Mouse (Mus musculus): ENCODE measurements around the gene Gramd1b. TPM values are rescaled to one million over a fixed set of nuclear protein-coding genes. Genes with fewer than 3 reads are reported as not detected.

Gramd1b gene
- polyA plus RNA-seq, 1 experiment from 2014 or later, result 2.3 TPM

- no peak for DNase-seq (ENCODE audit: low spot score)
- 91% methylated on average over 5 of the region's 5 CpGs for WGBS
- Histone ChIP-seq H3K27ac (replicated peaks) (no peak overlapping the region), H3K27me3 (ENCODE audit: low read depth, poor library complexity, severe bottlenecking) (no peaks in the 10 kb centered on the region), H3K4me3 (no peak overlapping the region), H3K9me3 (replicated peaks) (no peaks in the 10 kb centered on the region), H3K4me1 (peaks cover 22% of the 10 kb centered on the region), H3K36me3 (no peaks in the 10 kb centered on the region)
Measured at GRCm38 (mm10) chr9:40465596-40465995, 65.6 kb downstream of the Gramd1b start.

GRCm38 (mm10) chr9:40462401-40462800, 68.8 kb downstream of the Gramd1b start:
- whole genome bisulfite sequencing, result 71% methylated on average over 6 of the region's 6 CpGs
- no peak for DNase-seq (ENCODE audit: low spot score)
- Histone ChIP-seq H3K4me1 (peaks cover 28% of the 10 kb centered on the region), H3K36me3 (no peaks in the 10 kb centered on the region), H3K9me3 (replicated peaks) (no peaks in the 10 kb centered on the region), H3K27ac (replicated peaks) (peak overlapping the region; percentile 42; the same call in 1 of the 2 replicates), H3K27me3 (ENCODE audit: low read depth, poor library complexity, severe bottlenecking) (peaks cover 8% of the 10 kb centered on the region), H3K4me3 (no peak overlapping the region)

- H3K4me3 ChIP-seq, result no peak overlapping the region
- WGBS, result 57% methylated on average over 6 of the region's 6 CpGs
- no peak overlapping the region for H3K27ac ChIP-seq (replicated peaks)
- H3K36me3 ChIP-seq, result no peaks in the 10 kb centered on the region
- H3K27me3 ChIP-seq (ENCODE audit: low read depth, poor library complexity, severe bottlenecking), result peaks cover 24% of the 10 kb centered on the region
- DNase-seq (ENCODE audit: low spot score), result no peak
- H3K9me3 ChIP-seq (replicated peaks), result no peaks in the 10 kb centered on the region
- peaks cover 38% of the 10 kb centered on the region for H3K4me1 ChIP-seq
Measured at GRCm38 (mm10) chr9:40460781-40461180, 70.4 kb downstream of the Gramd1b start.

GRCm38 (mm10) chr9:40459304-40460280, 71.6 kb downstream of the Gramd1b start:
- Histone ChIP-seq H3K27ac (replicated peaks) (no peak overlapping the region), H3K27me3 (ENCODE audit: low read depth, poor library complexity, severe bottlenecking) (peaks cover 36% of the 10 kb centered on the region), H3K4me1 (peaks cover 49% of the 10 kb centered on the region), H3K36me3 (no peaks in the 10 kb centered on the region), H3K9me3 (replicated peaks) (no peaks in the 10 kb centered on the region), H3K4me3 (no peak overlapping the region)
- WGBS, result 80% methylated on average over 5 of the region's 5 CpGs
- no peak for DNase-seq (ENCODE audit: low spot score)

- Histone ChIP-seq H3K4me1 (peaks cover 49% of the 10 kb centered on the region), H3K27me3 (ENCODE audit: low read depth, poor library complexity, severe bottlenecking) (peaks cover 44% of the 10 kb centered on the region), H3K9me3 (replicated peaks) (no peaks in the 10 kb centered on the region), H3K36me3 (no peaks in the 10 kb centered on the region), H3K27ac (replicated peaks) (no peak overlapping the region), H3K4me3 (no peak overlapping the region)
- DNase-seq (ENCODE audit: low spot score), result no peak
- WGBS, result 67% methylated on average over 4 of the region's 4 CpGs
Measured at GRCm38 (mm10) chr9:40458559-40459303, 72.5 kb downstream of the Gramd1b start.

- Histone ChIP-seq H3K4me3 (no peak overlapping the region), H3K36me3 (no peaks in the 10 kb centered on the region), H3K4me1 (peaks cover 50% of the 10 kb centered on the region), H3K27me3 (ENCODE audit: low read depth, poor library complexity, severe bottlenecking) (peaks cover 51% of the 10 kb centered on the region), H3K27ac (replicated peaks) (no peak overlapping the region), H3K9me3 (replicated peaks) (no peaks in the 10 kb centered on the region)
- WGBS, result 77% methylated on average over 5 of the region's 5 CpGs
- DNase-seq (ENCODE audit: low spot score), result no peak
Measured at GRCm38 (mm10) chr9:40457448-40457847, 73.7 kb downstream of the Gramd1b start.

- H3K27me3 ChIP-seq (ENCODE audit: low read depth, poor library complexity, severe bottlenecking), result peaks cover 51% of the 10 kb centered on the region
- peak overlapping the region; percentile 76 for H3K27ac ChIP-seq (replicated peaks)
- H3K4me3 ChIP-seq, result peak overlapping the region; percentile 74
- no peaks in the 10 kb centered on the region for H3K36me3 ChIP-seq
- WGBS, result 0% methylated on average over 7 of the region's 7 CpGs
- peak; percentile 57 for DNase-seq (ENCODE audit: low spot score)
- peaks cover 44% of the 10 kb centered on the region for H3K4me1 ChIP-seq
- H3K9me3 ChIP-seq (replicated peaks), result no peaks in the 10 kb centered on the region
Measured at GRCm38 (mm10) chr9:40456191-40456590, 75.0 kb downstream of the Gramd1b start.

- Histone ChIP-seq H3K27ac (replicated peaks) (peak overlapping the region; percentile 76), H3K4me1 (peaks cover 38% of the 10 kb centered on the region), H3K9me3 (replicated peaks) (no peaks in the 10 kb centered on the region), H3K36me3 (no peaks in the 10 kb centered on the region), H3K27me3 (ENCODE audit: low read depth, poor library complexity, severe bottlenecking) (peaks cover 51% of the 10 kb centered on the region), H3K4me3 (peak overlapping the region; percentile 74)
- WGBS, result under 1% methylated on average over 77 of the region's 77 CpGs
- peak; percentile 70 for DNase-seq (ENCODE audit: low spot score)
Measured at GRCm38 (mm10) chr9:40455336-40456185, 75.6 kb downstream of the Gramd1b start.

GRCm38 (mm10) chr9:40455020-40455335, 76.2 kb downstream of the Gramd1b start:
- Histone ChIP-seq H3K36me3 (no peaks in the 10 kb centered on the region), H3K27me3 (ENCODE audit: low read depth, poor library complexity, severe bottlenecking) (peaks cover 51% of the 10 kb centered on the region), H3K4me1 (peaks cover 40% of the 10 kb centered on the region), H3K9me3 (replicated peaks) (no peaks in the 10 kb centered on the region), H3K4me3 (peak overlapping the region; percentile 74), H3K27ac (replicated peaks) (peak overlapping the region; percentile 76)
- WGBS, result 3% methylated on average over 8 of the region's 8 CpGs
- DNase-seq (ENCODE audit: low spot score), result no peak

- no peak for DNase-seq (ENCODE audit: low spot score)
- no peak overlapping the region for H3K4me3 ChIP-seq
- no peaks in the 10 kb centered on the region for H3K9me3 ChIP-seq (replicated peaks)
- peaks cover 51% of the 10 kb centered on the region for H3K27me3 ChIP-seq (ENCODE audit: low read depth, poor library complexity, severe bottlenecking)
- no peak overlapping the region for H3K27ac ChIP-seq (replicated peaks)
- peaks cover 43% of the 10 kb centered on the region for H3K4me1 ChIP-seq
- H3K36me3 ChIP-seq, result no peaks in the 10 kb centered on the region
- 83% methylated on average over 6 of the region's 6 CpGs for WGBS
Measured at GRCm38 (mm10) chr9:40453889-40454288, 77.3 kb downstream of the Gramd1b start.

- WGBS, result 72% methylated on average over 5 of the region's 5 CpGs
- peaks cover 41% of the 10 kb centered on the region for H3K27me3 ChIP-seq (ENCODE audit: low read depth, poor library complexity, severe bottlenecking)
- DNase-seq (ENCODE audit: low spot score), result no peak
- H3K4me3 ChIP-seq, result no peak overlapping the region
- peaks cover 37% of the 10 kb centered on the region for H3K4me1 ChIP-seq
- H3K27ac ChIP-seq (replicated peaks), result no peak overlapping the region
- H3K36me3 ChIP-seq, result no peaks in the 10 kb centered on the region
- H3K9me3 ChIP-seq (replicated peaks), result no peaks in the 10 kb centered on the region
Measured at GRCm38 (mm10) chr9:40452208-40452607, 79.0 kb downstream of the Gramd1b start.

GRCm38 (mm10) chr9:40450776-40451175, 80.4 kb downstream of the Gramd1b start:
- WGBS, result 81% methylated on average over 5 of the region's 5 CpGs

More at GRCm38 (mm10) chr9:40450776-40451175, 80.4 kb downstream of the Gramd1b start:
- no peak for DNase-seq (ENCODE audit: low spot score)
- Histone ChIP-seq H3K4me3 (no peak overlapping the region), H3K36me3 (no peaks in the 10 kb centered on the region), H3K9me3 (replicated peaks) (no peaks in the 10 kb centered on the region), H3K27me3 (ENCODE audit: low read depth, poor library complexity, severe bottlenecking) (peaks cover 27% of the 10 kb centered on the region), H3K27ac (replicated peaks) (no peak overlapping the region), H3K4me1 (peaks cover 23% of the 10 kb centered on the region)
